Mouse (Mus musculus) retina, postnatal 7 days (tissue): ENCODE results near the gene Prdm11.

Experiments used
- DNase-seq: peaks from one replicate; pipeline ENCODE4 v3.0.0-alpha.2; 2012; ENCODE audit warnings: low read depth, low spot score

The Prdm11 gene

DNA sequence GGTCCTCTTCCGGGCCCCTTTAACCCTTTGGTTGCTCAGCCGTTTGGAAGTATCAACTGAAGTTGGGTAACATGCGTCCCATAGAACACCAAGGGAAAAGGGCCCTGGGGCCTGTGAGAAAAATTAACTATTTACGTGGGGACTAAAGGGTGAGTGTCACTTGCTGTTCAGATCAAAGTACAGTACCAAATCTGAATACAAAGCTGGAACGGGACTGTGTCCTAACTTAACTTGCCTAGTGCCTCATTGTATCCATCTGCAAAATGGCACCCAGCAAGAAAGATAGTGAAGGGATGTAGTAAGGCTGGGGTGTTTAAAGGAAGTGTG lies 505 bp upstream of the Prdm11 start:
- no peak for DNase-seq

DNA sequence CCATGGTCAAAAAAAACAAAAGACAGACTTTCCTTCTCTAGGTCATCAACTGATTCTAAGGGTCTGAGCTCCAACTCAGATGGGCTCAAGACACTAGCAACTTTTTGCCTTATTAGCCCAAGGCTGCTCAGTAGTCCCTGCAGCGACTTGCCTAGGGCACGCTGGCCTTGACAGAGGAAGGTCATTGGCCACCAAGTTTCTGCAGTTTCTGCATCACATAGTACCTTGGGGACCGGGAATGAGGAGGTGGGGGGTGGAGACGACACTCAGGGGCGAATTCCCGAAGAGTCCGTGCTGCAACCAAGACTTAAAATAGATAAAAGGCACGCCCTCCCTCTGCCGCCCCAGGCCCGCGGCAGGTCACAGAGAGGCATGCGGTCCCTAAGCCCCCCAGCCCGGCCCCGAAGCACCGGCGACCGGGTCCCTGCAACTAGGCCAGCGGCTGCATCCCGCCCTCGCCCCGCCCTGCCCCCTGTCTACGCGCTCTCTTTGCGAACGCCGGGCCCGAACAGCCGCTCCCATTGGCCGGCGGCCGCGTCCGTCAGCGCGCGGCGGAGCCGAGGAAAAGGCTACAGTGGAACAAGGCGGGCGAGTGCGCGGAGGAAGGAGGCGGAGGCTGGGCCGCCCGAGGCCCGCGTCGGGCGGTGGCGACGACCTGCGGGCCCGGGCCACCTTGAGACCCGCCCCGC lies 694 bp downstream of the Prdm11 start:
- DNase-seq: peak; percentile 88

- no peak for DNase-seq
Observed at GRCm38 (mm10) chr2:93043449-93044157, 2.4 kb downstream of the Prdm11 start.

GRCm38 (mm10) chr2:93041470-93041869 lies 4.5 kb downstream of the Prdm11 start:
- DNase-seq: no peak

GRCm38 (mm10) chr2:93040841-93041240 lies 5.1 kb downstream of the Prdm11 start:
- no peak for DNase-seq

DNA sequence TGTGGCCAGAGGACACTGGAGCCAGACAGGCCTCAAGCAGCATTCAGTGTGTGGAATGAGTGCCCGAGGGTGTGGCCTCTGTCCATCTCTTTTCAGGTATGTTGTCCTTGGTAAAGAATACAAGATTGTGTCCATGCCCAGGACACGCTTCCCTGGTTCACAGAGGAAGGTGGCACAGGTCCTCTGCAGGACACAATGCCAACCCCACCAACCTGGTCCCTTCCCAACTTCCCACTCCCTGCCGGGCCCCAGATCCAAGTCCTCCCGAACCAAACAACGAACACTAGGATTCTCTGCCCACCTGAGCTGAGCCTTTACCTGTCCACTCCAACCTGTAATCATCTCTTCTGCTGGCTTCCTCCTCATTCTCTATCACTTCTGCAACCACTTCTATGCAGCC lies 6.3 kb downstream of the Prdm11 start:
- no peak for DNase-seq

DNA sequence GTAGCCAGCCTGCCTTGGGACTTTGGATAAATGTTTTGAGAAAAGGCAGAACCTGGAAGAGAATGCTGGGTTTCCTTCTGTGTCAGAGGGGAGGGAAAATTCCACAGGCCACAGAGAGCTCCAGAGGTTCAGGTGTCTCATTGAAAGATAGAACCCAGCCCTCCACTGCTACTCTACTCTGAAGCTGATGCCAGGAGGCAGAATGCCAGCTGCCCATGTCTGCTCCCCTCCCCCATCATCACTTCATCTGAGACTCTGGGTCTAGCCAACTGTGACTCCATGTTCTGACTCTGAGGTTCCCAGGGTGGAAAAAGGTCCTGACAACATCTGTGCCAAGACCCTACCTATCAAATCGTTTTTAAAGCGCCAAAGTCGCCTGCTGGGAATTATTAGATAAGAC lies 6.9 kb downstream of the Prdm11 start:
- DNase-seq: no peak

- no peak for DNase-seq
Observed at GRCm38 (mm10) chr2:93035631-93036030, 10.3 kb downstream of the Prdm11 start.

DNA sequence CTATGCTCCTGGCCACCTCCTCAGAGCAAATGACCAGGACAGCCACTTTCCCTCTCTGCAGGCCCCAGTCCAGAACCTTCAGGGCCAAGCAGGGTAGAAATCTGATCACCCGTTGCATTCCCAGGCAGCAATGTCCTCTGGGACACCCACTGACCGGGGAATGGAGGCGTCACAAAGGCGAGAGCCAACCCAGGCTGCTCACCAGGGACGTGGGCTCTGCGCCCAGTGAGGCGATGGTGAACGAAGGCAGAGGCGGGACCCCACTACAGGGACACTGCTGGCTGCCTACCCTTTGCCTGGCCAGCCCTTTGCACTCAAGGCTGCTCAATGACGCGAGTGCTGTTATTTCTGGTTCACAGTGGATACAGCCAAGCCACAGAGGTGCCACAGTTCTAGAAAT lies 13.3 kb downstream of the Prdm11 start:
- no peak for DNase-seq

- no peak for DNase-seq
Observed at GRCm38 (mm10) chr2:93032049-93032448, 13.9 kb downstream of the Prdm11 start.

DNA sequence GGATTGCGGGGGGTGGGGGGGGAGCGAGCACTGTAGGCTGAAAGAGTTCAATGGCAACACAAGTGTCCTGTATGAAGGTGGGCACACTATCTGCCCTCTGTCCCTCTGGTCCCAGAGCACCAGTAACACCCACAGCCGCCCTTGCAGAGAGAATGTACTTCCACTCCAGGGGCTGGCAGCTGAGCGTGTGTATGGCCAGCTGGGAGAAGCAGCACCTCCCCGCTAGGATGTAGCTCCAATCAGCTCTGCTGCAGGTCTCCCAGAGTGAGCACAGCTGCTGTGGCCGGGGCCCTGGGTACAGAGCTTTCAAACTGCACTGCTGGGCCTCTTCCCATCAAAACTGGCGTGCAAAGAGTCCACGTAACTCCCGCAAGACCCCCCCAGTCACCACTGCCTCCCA lies 14.9 kb downstream of the Prdm11 start:
- DNase-seq: no peak

DNA sequence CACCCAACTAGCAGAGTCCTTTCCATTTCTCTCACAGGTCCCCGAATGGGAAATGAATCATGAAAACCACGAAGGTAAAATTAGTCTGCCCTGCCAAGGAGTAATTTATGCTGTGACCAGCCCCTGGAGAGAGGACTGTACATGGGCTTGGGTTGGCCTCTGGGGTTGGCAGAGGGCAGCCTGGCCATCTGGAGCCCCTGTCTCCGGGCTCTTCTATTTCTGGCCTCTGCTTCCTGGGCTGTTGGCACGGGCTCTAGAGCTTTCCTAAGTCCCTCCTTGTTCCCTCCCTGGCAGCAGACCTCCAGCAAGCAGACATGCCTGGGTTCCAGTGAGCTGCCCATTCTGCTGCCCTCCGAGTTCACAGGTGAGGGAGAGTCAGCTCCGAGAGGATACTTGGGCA lies 15.9 kb downstream of the Prdm11 start:
- no peak for DNase-seq

GRCm38 (mm10) chr2:93029267-93030060 lies 16.5 kb downstream of the Prdm11 start:
- no peak for DNase-seq

GRCm38 (mm10) chr2:93028865-93029264 lies 17.1 kb downstream of the Prdm11 start:
- no peak for DNase-seq

DNA sequence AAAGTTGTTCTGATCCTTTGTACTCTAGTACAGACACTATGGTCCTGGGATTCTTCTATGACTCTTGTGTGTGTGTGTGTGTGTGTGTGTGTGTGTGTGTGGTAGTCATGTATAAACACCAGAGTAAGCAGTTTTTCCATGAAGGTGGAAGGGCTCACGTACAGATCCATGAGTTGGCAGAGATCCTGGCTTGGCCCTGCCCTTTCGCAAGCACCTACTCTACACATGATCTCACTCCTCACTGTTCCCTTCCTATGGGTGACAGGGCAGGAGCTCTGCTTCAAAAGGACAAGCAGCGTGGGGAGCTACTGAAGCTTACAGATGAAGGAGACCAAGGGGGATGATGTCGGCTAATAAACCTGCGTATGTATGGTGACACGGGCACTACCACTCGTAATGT lies 18.3 kb downstream of the Prdm11 start:
- DNase-seq: no peak

DNA sequence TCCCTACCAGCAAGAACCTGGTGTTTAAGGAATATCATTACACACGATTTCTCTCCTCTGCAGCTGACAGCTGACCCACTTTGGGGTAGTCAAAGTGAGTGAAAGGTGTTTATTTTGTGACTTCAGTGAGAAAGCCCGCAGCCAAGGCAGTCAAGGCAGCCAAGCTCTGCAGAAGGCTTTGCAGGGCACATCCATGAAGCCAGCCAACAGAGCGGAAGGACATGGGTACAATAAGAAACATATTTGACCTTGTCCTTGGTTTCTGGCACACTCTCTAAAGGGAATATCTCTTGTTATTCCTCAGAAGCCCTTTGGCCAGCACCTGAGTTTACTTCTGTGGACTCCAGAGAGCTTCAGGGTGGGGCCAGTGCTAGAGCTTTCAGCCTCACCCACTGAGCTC lies 21.5 kb downstream of the Prdm11 start:
- no peak for DNase-seq

- DNase-seq: peak; percentile 63
Observed at GRCm38 (mm10) chr2:93018854-93019253, 27.1 kb downstream of the Prdm11 start.

GRCm38 (mm10) chr2:93017151-93017550 lies 28.8 kb downstream of the Prdm11 start:
- DNase-seq: no peak

DNA sequence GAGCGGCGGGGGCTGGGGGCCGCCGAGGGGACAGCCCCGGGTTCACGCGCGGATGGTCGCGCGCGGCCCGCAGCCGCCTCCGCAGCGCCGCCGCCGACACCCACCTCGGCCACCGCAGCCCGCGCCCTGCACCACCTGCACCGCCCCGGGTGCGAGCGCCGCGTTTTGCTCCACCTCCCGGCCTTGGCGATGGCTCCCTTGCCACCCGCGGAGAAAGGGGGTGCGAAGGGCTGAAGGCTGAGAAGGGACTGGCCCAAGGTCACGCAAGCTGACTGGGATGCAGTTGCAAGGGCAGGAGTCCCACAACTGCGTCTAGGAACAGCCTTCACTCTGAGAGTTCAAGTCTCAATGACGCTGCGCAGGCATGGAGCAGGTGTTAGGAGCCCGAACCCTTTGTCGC lies 30.9 kb downstream of the Prdm11 start:
- no peak for DNase-seq

DNA sequence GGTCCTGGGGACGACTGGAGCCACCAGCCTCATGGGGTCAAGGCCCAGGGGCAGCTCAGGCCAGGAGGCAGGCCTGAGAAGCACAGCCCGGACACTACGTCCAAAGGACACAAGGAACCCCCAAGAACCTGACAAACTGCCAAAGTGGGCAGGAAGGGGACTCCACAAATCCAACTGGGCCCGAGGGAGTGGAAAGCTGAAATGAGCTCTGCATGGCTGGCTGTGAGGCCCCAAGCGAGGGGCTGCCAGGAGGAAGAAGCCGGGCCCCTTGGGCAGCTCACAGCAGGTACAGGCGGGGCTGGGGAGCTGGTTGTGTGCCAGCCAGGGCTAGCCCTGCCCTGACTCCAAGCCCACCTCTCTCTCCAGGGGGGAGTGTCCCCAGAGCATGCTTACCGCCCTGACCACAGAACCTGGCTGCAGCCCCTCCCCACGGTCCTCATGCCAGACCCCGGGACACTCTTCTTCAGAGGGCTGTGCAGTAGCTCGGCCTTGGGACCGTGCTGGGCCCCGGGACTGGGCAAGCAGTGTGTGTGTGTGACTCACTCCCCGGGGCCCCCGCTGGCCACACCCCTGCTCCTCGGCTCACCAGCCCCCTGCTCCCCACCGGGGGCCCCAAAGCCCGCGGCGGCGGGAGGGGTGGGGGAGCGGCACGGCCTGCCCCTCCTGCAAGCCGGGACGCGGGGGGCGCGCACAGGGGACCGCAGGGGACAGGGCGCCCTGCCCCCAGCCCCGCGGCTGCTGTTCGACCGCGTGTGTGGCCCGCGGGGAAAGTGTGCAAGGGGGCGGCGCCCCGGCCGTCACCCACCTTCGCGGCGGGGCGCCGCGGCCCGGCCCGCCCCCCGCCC lies 31.7 kb downstream of the Prdm11 start:
- no peak for DNase-seq

GRCm38 (mm10) chr2:93013415-93014092 lies 32.4 kb downstream of the Prdm11 start:
- no peak for DNase-seq
